9 mouse cellular contexts compared by ENCODE assay signal in genomic region chr13:21240788-21241187, GRCm38 (mm10). TPM values are rescaled to one million over a fixed set of nuclear protein-coding genes. Genes with fewer than 3 reads are reported as not detected.
DNase-seq lines count a peak whose midpoint lies in the region; ATAC-seq lines count a peak whose summit lies in the region.
"Had no signal": no experiment of that assay in that cellular context is flagged by ENCODE, and none has a peak within 500 bp of the region (broad histone marks: within the 10 kb centered on the region; RNA-seq: fewer than 3 reads in every experiment).

No protein-coding gene starts in this region.

- no peak overlapping the region for H3K4me3 ChIP-seq in hindbrain, embryonic 11.5 days (ENCODE audit: low read depth, low read length)
- H3K4me3 ChIP-seq in hindbrain, embryonic 12.5 days: no peak overlapping the region

- H3K27me3 ChIP-seq in hindbrain, embryonic 11.5 days (ENCODE audit: control insufficient read depth, insufficient read depth, low read length): peaks cover 6% of the 10 kb centered on the region; the same call in 1 of the 2 replicates
- H3K27me3 ChIP-seq in hindbrain, embryonic 12.5 days: peaks cover 23% of the 10 kb centered on the region

- WGBS in hindbrain, embryonic 11.5 days: 8% methylated on average over 7 of the region's 7 CpGs
- 12% methylated on average over 7 of the region's 7 CpGs for WGBS in hindbrain, embryonic 12.5 days

- no peak overlapping the region for H3K27ac ChIP-seq in hindbrain, embryonic 11.5 days (ENCODE audit: low read depth, low read length)
- H3K27ac ChIP-seq in hindbrain, embryonic 12.5 days: no peak overlapping the region

- H3K9ac ChIP-seq in hindbrain, embryonic 11.5 days (ENCODE audit: low read depth, low read length): no peak overlapping the region
- no peak overlapping the region for H3K9ac ChIP-seq in hindbrain, embryonic 12.5 days

- no peaks in the 10 kb centered on the region for H3K36me3 ChIP-seq in hindbrain, embryonic 11.5 days (ENCODE audit: control insufficient read depth, insufficient read depth, low read length)
- H3K36me3 ChIP-seq in hindbrain, embryonic 12.5 days: no peaks in the 10 kb centered on the region

- H3K9me3 ChIP-seq in hindbrain, embryonic 11.5 days (ENCODE audit: control insufficient read depth, low read length): no peaks in the 10 kb centered on the region
- no peaks in the 10 kb centered on the region for H3K9me3 ChIP-seq in hindbrain, embryonic 12.5 days (replicated peaks)

- H3K4me1 ChIP-seq in hindbrain, embryonic 11.5 days (replicated peaks; ENCODE audit: control insufficient read depth, insufficient read depth, low read length): no peaks in the 10 kb centered on the region
- H3K4me1 ChIP-seq in hindbrain, embryonic 12.5 days: no peaks in the 10 kb centered on the region

- no peak for ATAC-seq in hindbrain, embryonic 11.5 days (ENCODE audit: low FRiP score)
- no peak for ATAC-seq in hindbrain, embryonic 12.5 days (ENCODE audit: low FRiP score)
- ATAC-seq in activated CD4-positive, CD25-positive, alpha-beta regulatory T cell, adult 4 months: no peak

- H3K4me2 ChIP-seq in hindbrain, embryonic 11.5 days (replicated peaks; ENCODE audit: low read depth, low read length): no peak overlapping the region
- no peak overlapping the region for H3K4me2 ChIP-seq in hindbrain, embryonic 12.5 days (replicated peaks)

- DNase-seq in hindbrain, embryonic 11.5 days (ENCODE audit: low spot score): peak; percentile 56
- peak; percentile 82 for DNase-seq in A20 (ENCODE audit: low read depth, low spot score)
- DNase-seq in WW6 (ENCODE audit: low read depth, low spot score): peak; percentile 71
- DNase-seq in liver: peak; percentile 84
- DNase-seq in lung, postnatal 4 days: no peak
- DNase-seq in spleen, postnatal 10 days (ENCODE audit: low spot score in 2 of 2): no peak

RNA-seq across cellular contexts. Expression of gene Gpx5, which starts 51.7 kb away (rescaled TPM):
- polyA plus RNA-seq in hindbrain, embryonic 11.5 days (2014; fragmentation: Nextera tagmentation; extraction: Ambion mirVana): not detected in 2 replicates
- polyA plus RNA-seq in hindbrain, embryonic 12.5 days (2016; fragmentation: Nextera tagmentation; extraction: Ambion mirVana): not detected in 2 replicates
- polyA plus RNA-seq in activated CD4-positive, CD25-positive, alpha-beta regulatory T cell, adult 4 months (2017; shearing (Covaris generic)): not detected
- polyA plus RNA-seq: neural tube, embryonic 14.5 days had no signal

Comparison
In these comparisons a context has a peak if more than half of its experiments do, and no peak if none do; other contexts are left out.
1. DNase-seq: peak in hindbrain, embryonic 11.5 days (single experiment), A20 (single experiment), WW6 (single experiment) and liver (single experiment); none in lung, postnatal 4 days (0 of 2) and spleen, postnatal 10 days (0 of 2).